Mouse (Mus musculus) intestine, embryonic 15.5 days (tissue): Measurements from ENCODE around the gene Myo1b. TPM values are rescaled to one million over a fixed set of nuclear protein-coding genes. Genes with fewer than 3 reads are reported as not detected.
A peak's percentile ranks its signal among the peaks of the same experiment; 100 is the strongest.
"Not testable (repeated sequence)": the region's sequence is repeated elsewhere in the genome, so short reads cannot be mapped to it uniquely, and the experiment has no call there.

Source experiments
- ATAC-seq: fragments of 200-750 bp; cut with Nextera tagmentation; 2 replicates; pipeline ENCODE4 v1.8.0; 2017; ENCODE audit warnings: moderate TSS enrichment, moderate library complexity
- H3K27ac ChIP-seq: fragments of 300-500 bp; sonication (generic); 2 replicates; pipeline ENCODE4 v1.5.1; 2015; ENCODE audit warnings: mild to moderate bottlenecking, inconsistent platforms
- H3K27me3 ChIP-seq: fragments of 300-500 bp; sonication (generic); replicated peaks from 2 replicates; pipeline ENCODE4 v1.6.1; 2015; ENCODE audit warnings: inconsistent platforms
- H3K36me3 ChIP-seq: fragments of 300-500 bp; sonication (generic); 2 replicates; pipeline ENCODE4 v1.6.1; 2015; ENCODE audit warnings: inconsistent platforms
- H3K4me1 ChIP-seq: fragments of 300-500 bp; sonication (generic); replicated peaks from 2 replicates; pipeline ENCODE4 v1.6.1; 2015; ENCODE audit warnings: inconsistent platforms
- H3K4me2 ChIP-seq: fragments of 300-500 bp; sonication (generic); replicated peaks from 2 replicates; pipeline ENCODE4 v1.6.1; 2015; ENCODE audit warnings: mild to moderate bottlenecking, inconsistent platforms
- H3K4me3 ChIP-seq: fragments of 300-500 bp; sonication (generic); replicated peaks from 2 replicates; pipeline ENCODE4 v1.5.1; 2015; ENCODE audit warnings: inconsistent platforms
- H3K9ac ChIP-seq: fragments of 300-500 bp; sonication (generic); 2 replicates; pipeline ENCODE4 v1.6.1; 2015; ENCODE audit warnings: inconsistent platforms
- H3K9me3 ChIP-seq: fragments of 300-500 bp; sonication (generic); 2 replicates; pipeline ENCODE4 v1.6.1; 2016; ENCODE audit warnings: inconsistent platforms
- WGBS: fragments of 180-500 bp; shearing (Covaris S2); methylation state at CpG from one replicate; pipeline ENCODE4 v1.1.7; 2015; 5-methylcytosine and 5-hydroxymethylcytosine counted together
- polyA plus RNA-seq: library from polyadenylated mRNA; unstranded; fragments of >200 nt; fragmentation: Nextera tagmentation; extraction: Ambion mirVana; gene quantifications from 2 replicates; pipeline ENCODE4 v1.2.1, GENCODE M21; 2015

Myo1b gene
- polyA plus RNA-seq, 1 experiment from 2014 or later: 54.0 TPM

DNA sequence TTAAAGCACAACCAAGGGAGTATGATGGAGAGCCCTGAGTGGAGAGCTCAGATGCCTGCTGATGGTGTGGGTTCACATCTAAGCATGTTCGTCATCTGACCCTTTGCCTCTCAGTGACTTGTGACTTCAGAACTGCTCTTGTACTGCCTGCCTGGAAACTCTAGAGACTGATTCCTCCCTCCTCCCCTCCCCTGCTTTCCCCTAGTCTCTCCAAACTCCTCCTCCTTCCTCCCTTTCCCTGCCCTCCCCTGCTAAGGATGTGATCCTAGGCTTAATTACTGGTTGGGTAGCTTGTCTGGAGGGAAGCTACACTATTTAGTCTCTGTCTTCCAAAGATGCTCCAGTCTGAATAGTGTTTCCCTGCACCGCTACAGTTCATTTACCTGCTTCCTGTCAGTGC, 44.6 kb downstream of the Myo1b start:
- WGBS: 71% methylated on average over 2 of the region's 2 CpGs
- not testable (repeated sequence) for H3K9me3 ChIP-seq, H3K4me2 ChIP-seq, H3K9ac ChIP-seq, H3K4me1 ChIP-seq, H3K4me3 ChIP-seq, H3K27me3 ChIP-seq, H3K27ac ChIP-seq, H3K36me3 ChIP-seq
- ATAC-seq: peak; percentile 17; the same call in 1 of the 2 replicates

DNA sequence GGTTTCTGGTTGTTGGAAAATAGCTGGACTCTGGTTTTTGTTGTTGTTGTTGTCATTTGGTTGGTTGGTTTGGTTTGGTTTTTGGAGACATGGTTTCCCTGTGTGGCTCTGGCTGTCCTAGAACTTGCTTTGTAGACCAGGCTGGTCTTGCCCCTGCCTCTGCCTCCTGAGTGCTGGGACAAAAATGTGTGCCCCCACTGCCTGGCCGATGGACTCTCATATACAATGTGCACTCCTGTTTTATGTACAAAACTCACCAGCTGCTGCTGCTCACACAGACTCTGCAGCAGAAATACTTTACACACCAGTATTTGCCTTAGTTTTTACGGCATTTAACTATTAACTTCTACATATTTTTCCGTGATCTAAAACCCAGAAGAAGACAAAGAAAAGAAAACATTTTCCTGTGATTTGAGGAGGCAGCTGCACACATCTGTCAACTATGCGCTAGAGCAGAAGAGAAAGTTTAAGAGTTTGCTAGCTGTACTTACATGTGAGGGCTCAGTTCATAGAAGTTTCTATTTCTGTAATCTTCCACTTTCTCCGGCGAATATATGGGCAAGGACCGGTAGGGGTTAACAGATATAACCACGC, 52.9 kb downstream of the Myo1b start:
- no peaks in the 10 kb centered on the region for H3K9me3 ChIP-seq
- peaks cover 7% of the 10 kb centered on the region for H3K4me1 ChIP-seq
- peak overlapping the region; percentile 68 for H3K27ac ChIP-seq
- H3K4me2 ChIP-seq: 0 out of 2 replicates have a peak overlapping the region, but pooled peaks have one; percentile 26
- no peak overlapping the region for H3K4me3 ChIP-seq
- WGBS: 41% methylated on average over 8 of the region's 8 CpGs
- H3K27me3 ChIP-seq: no peaks in the 10 kb centered on the region
- H3K36me3 ChIP-seq: no peaks in the 10 kb centered on the region
- no peak overlapping the region for H3K9ac ChIP-seq
- ATAC-seq: peak; percentile 50; the same call in 1 of the 2 replicates

DNA sequence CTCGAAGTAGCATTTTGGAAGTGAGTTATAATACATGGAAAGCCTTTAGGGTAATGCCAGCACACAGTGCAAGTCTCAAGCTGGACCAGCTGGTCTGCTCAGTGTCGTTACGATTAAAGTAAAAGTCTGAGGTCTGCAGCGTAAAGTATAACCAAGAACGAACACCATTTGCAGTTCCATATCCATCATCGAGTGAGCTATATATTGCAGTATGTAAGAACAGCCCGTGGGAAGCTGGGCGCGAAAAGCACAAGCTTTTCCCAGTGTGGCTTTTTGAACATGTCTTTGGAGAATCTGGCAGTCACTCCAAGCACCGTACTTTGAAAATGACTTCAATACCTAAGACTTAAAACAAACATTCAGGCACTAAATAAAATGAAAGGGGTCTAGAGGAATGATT, 55.0 kb downstream of the Myo1b start:
- H3K4me1 ChIP-seq: peaks cover 12% of the 10 kb centered on the region
- ATAC-seq: no peak
- H3K36me3 ChIP-seq: no peaks in the 10 kb centered on the region
- no peak overlapping the region for H3K9ac ChIP-seq
- no peak overlapping the region for H3K4me2 ChIP-seq
- WGBS: 86% methylated on average over 10 of the region's 10 CpGs
- no peaks in the 10 kb centered on the region for H3K27me3 ChIP-seq
- H3K9me3 ChIP-seq: no peaks in the 10 kb centered on the region
- H3K27ac ChIP-seq: no peak overlapping the region
- no peak overlapping the region for H3K4me3 ChIP-seq

DNA sequence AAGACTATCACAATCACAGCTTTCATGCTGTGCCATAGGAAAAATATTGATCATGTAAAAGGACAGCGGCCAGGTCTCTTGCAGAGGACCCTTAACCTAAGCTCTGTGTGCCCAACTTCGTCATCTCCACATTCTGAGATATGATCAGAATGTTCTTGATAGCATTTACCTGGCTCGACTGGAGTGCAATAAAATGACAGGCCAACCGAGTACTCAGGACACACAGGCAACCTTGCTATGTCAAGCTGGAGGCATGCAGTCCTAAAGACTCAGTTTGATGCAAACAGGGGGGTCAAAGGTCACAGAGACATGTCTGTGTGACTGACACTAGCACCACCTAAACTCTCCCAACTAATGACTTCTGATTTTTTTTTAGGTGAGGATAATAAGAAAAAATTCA, 58.9 kb downstream of the Myo1b start:
- no peak overlapping the region for H3K27ac ChIP-seq
- H3K9me3 ChIP-seq: no peaks in the 10 kb centered on the region
- H3K4me1 ChIP-seq: peaks cover 17% of the 10 kb centered on the region; the same call in 1 of the 2 replicates
- H3K4me3 ChIP-seq: no peak overlapping the region
- H3K36me3 ChIP-seq: no peaks in the 10 kb centered on the region
- WGBS: 54% methylated on average over 4 of the region's 4 CpGs
- 0 out of 2 replicates have a peak, but pooled peaks have one; percentile 7 for ATAC-seq
- no peak overlapping the region for H3K4me2 ChIP-seq
- no peaks in the 10 kb centered on the region for H3K27me3 ChIP-seq
- H3K9ac ChIP-seq: no peak overlapping the region

DNA sequence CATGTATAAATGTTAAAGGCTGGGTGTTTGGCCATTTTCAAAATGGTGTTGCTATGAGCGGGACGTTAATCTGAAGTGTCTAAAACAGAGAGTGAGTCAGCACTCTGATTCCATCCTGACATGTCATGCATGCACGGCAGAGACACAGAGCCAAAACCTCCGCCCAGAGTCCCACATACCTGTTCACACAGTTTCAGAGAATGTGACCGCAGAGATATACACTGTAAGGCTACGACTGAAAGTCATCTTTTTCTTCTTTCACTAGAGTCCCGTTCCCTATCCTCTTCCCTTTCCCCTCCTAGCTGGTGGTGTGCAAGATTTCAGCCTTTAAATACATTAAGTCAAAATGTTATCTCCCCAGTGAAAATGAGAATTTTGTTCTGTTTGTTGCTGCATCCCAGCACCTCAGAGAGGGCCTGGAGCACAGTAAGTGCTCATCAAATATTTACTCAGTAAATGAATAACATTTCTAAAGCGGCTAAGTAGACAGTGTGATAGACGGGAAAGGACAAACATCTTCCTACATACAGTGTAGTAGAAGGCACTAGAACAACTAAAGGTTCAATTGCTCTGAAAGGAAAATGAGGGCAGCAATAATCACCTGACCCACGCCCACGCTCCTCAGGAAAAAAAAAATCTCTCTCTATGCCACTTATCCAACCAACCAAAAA, 59.5 kb downstream of the Myo1b start:
- H3K4me2 ChIP-seq: no peak overlapping the region
- H3K27me3 ChIP-seq: no peaks in the 10 kb centered on the region
- no peaks in the 10 kb centered on the region for H3K9me3 ChIP-seq
- H3K4me3 ChIP-seq: no peak overlapping the region
- 63% methylated on average over 11 of the region's 11 CpGs for WGBS
- H3K27ac ChIP-seq: no peak overlapping the region; the same call in 1 of the 2 replicates
- no peak overlapping the region for H3K9ac ChIP-seq
- peaks cover 17% of the 10 kb centered on the region; the same call in 1 of the 2 replicates for H3K4me1 ChIP-seq
- no peaks in the 10 kb centered on the region for H3K36me3 ChIP-seq
- ATAC-seq: peak; percentile 51

DNA sequence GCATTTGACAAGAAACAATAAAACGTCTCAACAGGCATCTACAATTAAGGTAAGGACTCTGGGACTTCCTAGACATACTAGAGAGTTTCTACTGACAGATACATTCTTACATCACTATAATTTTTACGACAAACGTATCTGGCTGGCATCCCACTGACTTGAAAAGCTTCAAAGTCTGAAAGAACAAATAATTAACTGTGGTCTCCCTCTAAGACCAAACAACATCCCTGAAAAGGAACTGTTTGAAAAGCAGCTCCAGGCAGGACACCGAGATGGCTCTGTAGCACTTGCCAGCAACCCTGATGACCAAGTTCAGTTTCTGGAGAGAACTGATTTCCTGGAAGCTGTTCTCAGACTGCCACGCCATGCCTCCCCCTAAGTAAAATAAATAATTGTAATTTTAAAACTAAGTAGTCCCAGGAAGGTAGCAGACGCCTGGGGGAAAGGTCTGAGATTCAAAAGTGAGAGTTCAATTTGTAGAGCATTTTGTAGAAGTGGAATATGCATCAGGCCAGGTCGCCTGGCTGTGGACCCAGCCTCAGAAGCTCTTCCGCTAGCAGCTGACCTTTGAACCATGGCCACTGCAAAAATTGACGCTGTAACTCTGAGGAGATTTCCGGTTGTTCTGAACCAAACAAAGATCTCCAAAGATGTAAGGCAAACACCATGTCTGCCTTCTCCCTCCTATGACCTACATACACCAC, 60.2 kb downstream of the Myo1b start:
- 37% methylated on average over 10 of the region's 10 CpGs for WGBS
- Histone ChIP-seq H3K9me3 (no peaks in the 10 kb centered on the region), H3K27me3 (no peaks in the 10 kb centered on the region), H3K36me3 (no peaks in the 10 kb centered on the region), H3K4me2 (no peak overlapping the region), H3K4me3 (no peak overlapping the region), H3K27ac (no peak overlapping the region; the same call in 1 of the 2 replicates), H3K4me1 (peaks cover 17% of the 10 kb centered on the region; the same call in 1 of the 2 replicates), H3K9ac (no peak overlapping the region)
- peak; percentile 39 for ATAC-seq

DNA sequence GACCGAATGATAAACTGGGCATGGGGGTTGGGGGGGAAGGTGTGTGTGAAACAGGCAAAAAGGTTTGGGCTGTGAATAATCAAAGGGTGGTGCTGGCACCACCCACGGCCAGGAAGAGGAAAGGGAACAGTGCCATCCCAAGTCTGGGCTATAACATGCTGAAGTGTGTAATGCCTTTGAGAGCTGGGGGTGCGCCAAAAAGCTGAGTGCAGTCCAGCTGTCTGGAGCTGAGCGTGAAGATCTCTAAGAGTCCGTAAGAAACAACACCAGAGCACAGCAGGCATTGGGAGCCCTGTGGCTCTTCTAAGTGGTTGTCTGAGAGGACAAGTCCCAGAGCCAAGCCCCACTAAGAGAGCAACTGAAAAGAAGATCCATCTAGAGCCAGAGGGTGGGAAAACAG, 63.6 kb downstream of the Myo1b start:
- no peak overlapping the region for H3K4me3 ChIP-seq
- 68% methylated on average over 5 of the region's 5 CpGs for WGBS
- H3K9ac ChIP-seq: no peak overlapping the region
- H3K4me1 ChIP-seq: peaks cover 24% of the 10 kb centered on the region; the same call in 1 of the 2 replicates
- H3K27me3 ChIP-seq: no peaks in the 10 kb centered on the region
- no peak for ATAC-seq
- H3K36me3 ChIP-seq: no peaks in the 10 kb centered on the region
- no peak overlapping the region for H3K27ac ChIP-seq
- H3K9me3 ChIP-seq: no peaks in the 10 kb centered on the region
- no peak overlapping the region for H3K4me2 ChIP-seq

DNA sequence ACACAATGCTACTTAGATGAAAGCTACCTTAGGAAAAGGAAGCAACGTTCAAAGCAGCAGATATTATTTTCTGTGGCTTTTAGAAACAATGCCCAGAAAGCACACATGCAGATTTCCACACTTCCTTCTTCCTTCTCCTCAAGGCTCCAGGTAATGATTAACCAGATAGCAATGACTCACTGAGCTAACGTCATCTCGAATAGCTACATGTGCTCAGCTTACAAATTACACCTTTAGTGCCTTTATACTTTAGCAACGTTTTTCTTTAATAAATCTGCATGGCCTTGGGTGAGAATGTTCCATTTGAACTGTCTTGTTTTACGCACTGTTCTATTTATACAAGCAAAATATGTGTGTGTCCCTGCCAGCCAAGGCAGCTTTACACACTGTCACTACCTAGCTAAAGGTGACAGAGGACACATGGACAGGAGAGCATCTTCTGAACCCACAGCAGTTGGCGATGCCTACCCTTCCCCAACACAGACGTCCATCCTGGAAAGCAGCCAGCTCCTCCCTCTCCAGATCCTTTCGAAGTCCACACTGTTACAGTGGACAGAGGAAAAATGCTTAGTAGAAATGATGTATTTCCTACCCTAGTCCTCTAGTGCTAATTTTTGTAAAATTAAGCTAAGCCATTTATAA, 66.2 kb downstream of the Myo1b start:
- WGBS: 31% methylated on average over 8 of the region's 8 CpGs
- ATAC-seq: peak; percentile 94
- no peak overlapping the region for H3K9ac ChIP-seq
- H3K36me3 ChIP-seq: no peaks in the 10 kb centered on the region
- no peak overlapping the region for H3K4me3 ChIP-seq
- no peaks in the 10 kb centered on the region for H3K9me3 ChIP-seq
- no peak overlapping the region for H3K4me2 ChIP-seq
- H3K27ac ChIP-seq: peak overlapping the region; percentile 66; the same call in 1 of the 2 replicates
- H3K4me1 ChIP-seq: peaks cover 16% of the 10 kb centered on the region; the same call in 1 of the 2 replicates
- H3K27me3 ChIP-seq: no peaks in the 10 kb centered on the region

DNA sequence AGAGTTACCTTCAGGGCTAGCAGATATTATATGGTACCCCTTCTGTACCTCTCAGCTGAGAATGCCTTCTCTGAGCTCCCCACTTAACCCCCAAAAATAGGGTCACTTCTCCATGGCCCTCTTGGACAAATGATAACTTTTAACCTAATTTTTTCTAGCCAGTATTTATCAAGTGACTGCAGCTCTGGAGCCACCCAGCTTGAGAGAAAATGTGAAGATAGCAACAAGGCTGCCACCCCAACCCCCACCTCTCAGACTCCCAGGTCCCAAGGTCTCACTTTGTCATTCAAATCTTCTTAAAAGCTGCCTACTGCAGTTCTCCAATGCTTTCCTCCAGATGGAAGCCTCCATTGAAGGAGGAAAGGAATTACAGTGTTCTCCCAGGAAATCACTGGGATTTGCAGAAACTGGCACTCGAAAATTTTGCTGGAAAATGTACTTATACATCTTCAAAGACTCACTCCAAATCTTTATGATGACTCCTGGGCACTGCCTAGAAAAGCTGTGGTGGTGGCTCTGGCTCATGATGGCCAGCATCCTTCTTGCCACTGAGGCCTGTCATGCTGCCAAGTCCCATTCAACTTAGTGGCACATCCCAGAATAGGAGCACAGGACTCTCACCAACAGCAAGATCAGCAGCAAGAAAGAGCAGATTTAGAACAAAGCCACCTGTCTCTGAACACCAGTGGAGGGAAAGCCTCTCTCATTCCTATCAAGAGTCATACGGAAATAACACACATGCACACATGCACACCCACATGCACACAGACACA, 70.4 kb downstream of the Myo1b start:
- Histone ChIP-seq H3K9ac (no peak overlapping the region), H3K4me1 (peaks cover 10% of the 10 kb centered on the region; the same call in 1 of the 2 replicates), H3K4me2 (no peak overlapping the region), H3K9me3 (no peaks in the 10 kb centered on the region), H3K4me3 (no peak overlapping the region), H3K27me3 (no peaks in the 10 kb centered on the region), H3K36me3 (no peaks in the 10 kb centered on the region), H3K27ac (no peak overlapping the region)
- WGBS: 85% methylated on average over 2 of the region's 2 CpGs
- no peak for ATAC-seq

DNA sequence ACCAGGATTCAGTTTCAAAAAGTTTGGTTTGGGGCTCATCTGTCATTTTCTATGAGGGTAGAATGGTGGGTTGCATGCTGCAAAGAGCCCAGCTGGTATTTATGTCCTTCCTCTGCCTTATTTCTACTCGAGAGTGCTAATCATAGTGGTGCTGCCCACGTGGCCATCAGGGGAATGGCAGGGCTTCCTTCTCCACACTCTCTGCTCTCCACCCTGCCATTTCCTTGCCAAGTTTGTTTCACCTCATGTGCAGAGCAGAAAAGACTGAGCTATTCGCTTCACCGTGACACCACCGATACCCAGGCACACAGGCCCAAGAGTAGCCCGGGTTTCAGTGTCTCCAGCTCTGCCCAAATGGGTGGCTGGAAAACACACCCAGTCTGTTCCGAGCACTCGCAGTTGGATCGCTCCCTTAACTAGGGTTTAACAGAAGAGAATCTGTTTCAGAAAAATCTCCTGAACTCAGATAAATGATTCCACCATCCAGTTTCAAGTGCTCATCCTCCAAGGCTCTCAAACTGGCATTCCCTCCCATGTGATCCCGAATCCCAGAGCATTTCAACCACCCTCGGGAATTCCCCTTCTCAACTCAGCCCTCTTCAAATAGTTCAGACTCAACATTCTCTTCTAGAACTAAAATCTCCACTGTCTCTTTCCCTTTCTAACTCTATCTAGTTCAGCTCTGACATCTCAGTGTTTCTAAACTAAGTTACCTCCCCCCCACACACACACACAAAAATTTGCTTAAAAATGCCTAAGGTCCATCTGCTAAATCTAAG, 77.8 kb downstream of the Myo1b start:
- 69% methylated on average over 11 of the region's 11 CpGs for WGBS
- no peak overlapping the region for H3K4me3 ChIP-seq
- ATAC-seq: no peak

DNA sequence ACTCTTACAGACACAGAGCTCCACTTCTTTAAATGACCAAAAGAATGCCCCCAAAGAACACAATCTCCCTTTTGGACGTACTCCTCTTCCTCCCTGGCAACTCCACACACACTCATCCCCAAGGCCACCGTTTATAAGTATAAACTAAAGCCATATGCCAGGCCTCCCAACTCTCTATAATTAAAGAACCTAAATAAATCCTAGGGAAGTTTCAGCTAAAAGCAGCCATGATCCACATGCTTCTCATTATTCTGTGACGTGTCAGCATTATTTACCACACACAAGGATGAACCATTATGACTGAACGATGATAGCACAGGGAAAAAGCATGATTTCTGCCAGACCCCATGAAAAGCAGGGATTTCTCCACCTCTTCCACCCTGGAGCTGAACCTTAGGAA, 78.6 kb downstream of the Myo1b start:
- WGBS: 45% methylated on average over 4 of the region's 4 CpGs
- H3K27me3 ChIP-seq: no peaks in the 10 kb centered on the region

More for the DNA sequence above, 77.8 kb downstream of the Myo1b start:
- Histone ChIP-seq H3K4me1 (peaks cover 20% of the 10 kb centered on the region), H3K4me2 (no peak overlapping the region), H3K36me3 (0 out of 2 replicates have a peak, but pooled peaks cover 3% of the 10 kb centered on the region), H3K9ac (no peak overlapping the region), H3K27me3 (no peaks in the 10 kb centered on the region), H3K9me3 (no peaks in the 10 kb centered on the region), H3K27ac (no peak overlapping the region)

More for the DNA sequence above, 78.6 kb downstream of the Myo1b start:
- no peak overlapping the region for H3K4me2 ChIP-seq
- no peak overlapping the region for H3K9ac ChIP-seq
- H3K36me3 ChIP-seq: 0 out of 2 replicates have a peak, but pooled peaks cover 3% of the 10 kb centered on the region
- H3K4me3 ChIP-seq: no peak overlapping the region
- no peak overlapping the region for H3K27ac ChIP-seq
- peaks cover 20% of the 10 kb centered on the region for H3K4me1 ChIP-seq
- no peak for ATAC-seq
- H3K9me3 ChIP-seq: no peaks in the 10 kb centered on the region
